Mouse (Mus musculus): ENCODE data around the gene Tmcc2. TPM values are rescaled to one million over a fixed set of nuclear protein-coding genes. Genes with fewer than 3 reads are reported as not detected.
A peak's percentile ranks its signal among the peaks of the same experiment; 100 is the strongest.

Gene Tmcc2
- total RNA-seq, 2 experiments from 2014 or later = 14.7 to 16.4 TPM

DNA sequence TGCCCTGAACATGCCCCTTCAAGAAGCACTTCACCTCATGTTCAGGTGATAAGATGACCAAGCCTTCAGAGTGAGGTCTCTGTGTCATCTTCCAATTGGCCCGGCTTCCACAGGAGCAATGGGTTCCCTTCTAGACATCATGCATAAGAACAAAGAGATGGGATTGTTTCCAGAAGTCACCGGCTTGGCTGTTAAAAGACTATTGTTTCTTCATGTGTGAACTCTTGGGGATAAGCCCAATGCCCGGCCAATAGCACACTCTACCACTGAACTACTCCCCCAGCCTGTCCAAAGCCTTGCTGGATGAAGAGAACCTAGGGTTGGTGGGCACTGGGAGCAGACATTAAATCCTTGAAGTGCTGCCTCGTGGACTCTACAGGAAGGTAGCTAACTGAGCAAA, 45.6 kb downstream of the Tmcc2 start:
- intact Hi-C loops (cut with DNase I) = no loop called here
- DNase-seq = peak in 1 of 2 experiments; percentile 49

DNA sequence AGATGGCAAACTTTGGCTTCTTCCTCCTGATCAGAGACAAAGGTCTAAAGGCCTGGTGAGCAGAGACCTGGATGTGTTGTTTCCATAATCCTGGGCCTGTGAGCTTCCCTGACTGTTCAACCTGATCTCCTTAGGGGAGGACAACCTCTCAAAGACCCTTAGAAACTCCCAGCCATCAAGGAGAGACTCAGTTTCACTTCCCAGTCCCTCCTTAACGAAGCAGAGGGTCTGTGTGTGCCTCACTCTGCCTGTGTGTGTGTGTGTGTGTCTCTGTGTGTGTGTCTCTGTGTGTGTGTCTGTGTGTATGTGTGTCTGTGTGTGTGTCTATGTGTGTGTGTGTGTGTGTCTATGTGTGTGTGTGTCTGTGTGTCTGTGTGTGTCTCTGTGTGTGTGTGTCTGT, 47.4 kb downstream of the Tmcc2 start:
- intact Hi-C loops (cut with DNase I) = no loop called here
- no peak for DNase-seq

DNA sequence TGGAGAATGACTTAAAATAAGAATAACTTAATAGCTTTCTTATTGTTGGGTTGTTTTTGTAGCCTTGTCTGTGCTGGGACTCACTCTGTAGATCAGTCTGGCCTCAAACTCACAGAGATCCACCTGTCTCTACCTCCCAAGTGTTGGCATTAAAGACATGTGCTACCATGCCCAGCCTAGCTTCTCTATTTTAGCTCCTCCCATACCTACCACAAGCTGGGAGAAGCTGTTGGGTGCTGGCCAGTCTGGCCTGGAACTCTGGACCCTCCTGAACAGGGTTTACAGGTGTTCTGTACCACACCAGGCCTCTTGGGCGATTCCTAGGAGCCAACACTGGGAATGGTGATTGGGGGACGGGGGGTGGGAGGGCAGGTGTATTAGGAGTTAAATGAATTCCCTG, 47.9 kb downstream of the Tmcc2 start:
- intact Hi-C loops (cut with DNase I) = no loop called here
- no peak for DNase-seq

DNA sequence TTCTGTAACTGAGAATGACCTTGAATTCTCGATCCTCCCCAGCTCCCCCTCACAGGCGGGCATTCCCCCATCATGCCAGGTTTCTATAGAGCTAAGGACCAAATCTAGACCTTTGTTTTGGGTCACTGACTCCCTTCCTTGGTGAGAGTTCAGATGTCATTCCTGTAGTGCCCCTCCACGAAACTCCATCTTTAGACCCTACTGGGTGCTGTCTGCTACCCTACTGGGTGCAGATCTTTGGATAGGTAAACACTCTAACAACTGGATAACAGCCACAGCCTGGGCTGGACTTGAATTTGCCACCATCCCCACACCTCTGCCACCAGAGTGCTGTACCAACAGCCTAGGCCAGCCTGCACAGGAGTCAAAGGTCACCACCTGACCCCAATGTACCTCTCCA, 48.6 kb downstream of the Tmcc2 start:
- intact Hi-C loops (cut with DNase I) = no loop called here
- DNase-seq = no peak

DNA sequence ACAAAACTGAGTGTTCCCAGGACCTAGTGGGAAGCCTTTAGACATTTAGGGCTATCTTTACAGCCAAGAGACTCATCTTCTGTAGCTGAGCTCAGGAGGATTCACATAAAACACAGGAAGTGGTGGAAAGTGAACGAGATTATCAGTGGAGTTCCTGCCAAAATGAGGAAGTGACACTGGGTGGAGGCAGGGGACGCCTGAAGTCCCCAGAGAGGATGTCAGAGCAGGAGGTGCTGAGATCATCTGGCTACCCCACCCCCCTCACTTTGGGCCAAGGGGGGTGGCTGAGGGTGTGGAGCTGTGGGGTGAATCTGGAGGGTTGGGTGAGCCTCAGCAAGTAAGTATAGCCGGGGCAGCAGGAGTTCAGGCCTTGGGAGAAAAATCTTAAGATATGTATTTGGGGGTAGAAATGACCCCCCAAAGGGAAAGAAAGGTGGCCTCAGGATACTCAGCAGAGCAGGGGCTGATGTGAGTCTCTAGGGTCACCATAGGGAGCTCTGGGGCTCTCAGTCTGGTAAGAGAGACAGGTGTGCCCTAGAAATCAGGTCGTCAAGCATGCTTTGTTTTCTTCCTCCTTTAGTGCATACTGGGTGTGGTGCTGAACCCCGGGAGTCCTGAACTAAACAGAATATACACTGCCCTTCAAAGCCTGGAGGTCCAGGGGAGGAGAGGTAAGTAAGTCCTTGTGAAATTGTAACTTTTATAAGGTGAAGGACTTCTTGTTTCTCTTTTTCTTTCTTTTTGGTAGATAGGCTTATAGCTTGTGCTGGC, 49.2 kb downstream of the Tmcc2 start:
- peak; percentile 77 to 79 for DNase-seq
- intact Hi-C loops (cut with DNase I) = no loop called here

DNA sequence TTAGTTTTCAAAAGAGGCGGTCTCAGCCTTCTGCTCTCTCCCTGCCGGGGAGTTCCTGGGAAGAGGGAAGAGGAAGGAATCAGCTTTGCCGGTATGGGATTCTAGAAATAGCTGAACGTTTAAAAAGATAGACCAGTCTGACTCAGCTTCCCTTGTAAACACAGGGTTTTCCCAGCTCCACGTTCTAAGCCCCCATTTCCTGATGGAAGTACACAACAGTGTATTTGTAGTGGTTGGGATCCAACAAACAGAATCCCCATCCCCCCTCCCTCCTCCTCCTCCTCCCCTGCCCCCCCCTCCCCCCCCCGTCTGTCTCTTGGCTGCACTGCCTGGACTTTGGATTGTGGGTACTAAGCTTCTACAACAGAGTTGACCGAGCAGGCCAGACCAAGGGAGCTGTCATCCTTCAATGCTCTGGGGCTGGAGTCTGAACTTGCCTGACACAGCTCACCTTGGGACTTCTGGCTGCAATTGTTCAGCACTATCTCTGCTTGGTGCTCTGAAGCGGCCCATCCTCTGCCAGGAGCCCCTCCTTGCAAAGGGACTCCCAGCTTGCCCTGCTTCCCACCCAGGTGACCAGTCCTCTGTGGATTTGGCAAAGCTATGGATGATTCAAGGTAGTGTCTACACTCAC, 52.9 kb downstream of the Tmcc2 start:
- intact Hi-C loops (cut with DNase I) = no loop called here
- DNase-seq = no peak

DNA sequence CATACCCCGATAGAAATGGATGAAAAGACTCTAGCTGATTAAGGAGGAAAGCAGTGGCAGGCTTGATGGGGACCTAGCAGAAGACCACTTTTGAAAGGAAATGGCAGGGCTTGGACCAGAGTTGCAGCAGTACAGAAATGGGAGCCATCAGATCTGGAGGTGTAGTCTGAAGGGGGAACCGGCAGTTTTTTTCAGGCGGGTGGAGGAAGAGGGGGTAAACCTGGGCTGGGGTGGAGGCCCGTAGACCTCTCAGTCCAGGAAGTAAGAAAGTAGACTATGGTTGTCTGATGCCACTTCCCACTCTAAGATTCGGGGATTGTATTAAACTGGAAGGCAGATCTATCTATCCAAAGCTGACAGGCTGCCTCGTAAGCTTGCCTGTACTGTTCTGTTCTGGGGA, 54.2 kb downstream of the Tmcc2 start:
- intact Hi-C loops (cut with DNase I) = no loop called here
- DNase-seq = no peak

DNA sequence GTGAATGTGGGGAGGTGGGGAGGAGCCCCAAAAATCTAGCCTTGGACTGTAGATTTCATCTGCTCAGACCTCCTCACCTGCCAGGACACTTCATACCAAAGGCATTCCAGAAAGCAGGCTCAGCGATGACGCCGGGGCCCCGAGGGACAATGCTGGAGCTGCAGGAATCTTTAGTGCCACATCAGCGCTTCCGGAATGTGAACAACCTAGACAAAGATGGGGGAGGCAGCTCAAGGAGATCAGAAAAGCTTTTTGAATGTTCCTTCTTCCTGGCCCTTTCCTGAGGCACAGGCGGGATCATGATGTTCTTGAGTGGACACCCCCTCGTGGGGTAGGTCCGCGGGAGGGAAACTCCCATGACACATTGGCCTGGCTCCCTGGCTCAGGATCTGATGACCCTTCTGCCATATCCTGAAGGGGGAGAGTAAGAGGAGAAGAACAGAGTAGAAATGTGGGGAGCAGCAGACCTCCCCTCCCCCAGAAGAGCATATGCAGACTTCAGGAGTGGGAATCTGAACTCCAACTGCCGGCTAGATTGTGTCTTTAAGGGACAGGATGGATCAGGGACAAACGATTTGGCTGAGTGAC, 55.6 kb downstream of the Tmcc2 start:
- peak in 1 of 2 experiments; percentile 62 for DNase-seq
- intact Hi-C loops (cut with DNase I) = loop anchor here (2.0 kb wide), 1 partner anchor 17 kb away; no protein-coding TSS in a partner anchor

DNA sequence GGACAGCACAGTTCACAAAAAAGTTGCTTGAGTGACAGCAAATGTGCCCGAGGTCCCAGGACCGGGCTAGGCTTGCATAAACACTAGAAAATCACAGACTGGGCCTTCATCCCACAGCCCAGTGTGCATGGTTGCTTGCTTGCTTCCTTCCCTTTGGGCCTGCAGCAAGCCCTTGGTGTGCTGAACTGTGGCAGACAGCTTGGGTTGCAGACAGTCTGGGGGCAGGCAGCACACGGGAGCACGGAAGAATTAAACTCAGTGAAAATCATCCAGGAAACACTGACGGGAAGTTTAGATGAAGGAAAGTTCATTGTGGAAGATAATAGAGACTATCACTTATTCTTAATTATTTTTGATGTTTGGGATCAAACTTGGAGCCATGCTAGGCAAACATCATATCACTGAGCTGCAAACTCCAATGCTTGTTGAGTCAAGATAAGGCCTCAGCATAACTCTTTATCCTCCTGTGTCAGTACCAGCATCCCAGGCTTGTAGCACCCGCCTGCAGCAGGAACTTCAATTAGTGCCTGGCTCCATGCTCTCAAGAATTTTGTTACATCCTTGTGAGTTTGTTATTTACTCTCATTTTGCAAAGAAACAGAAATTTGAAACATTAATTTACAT, 56.8 kb downstream of the Tmcc2 start:
- intact Hi-C loops (cut with DNase I) = loop anchor here (2.0 kb wide), 1 partner anchor 19 kb away; no protein-coding TSS in a partner anchor
- no peak for DNase-seq

DNA sequence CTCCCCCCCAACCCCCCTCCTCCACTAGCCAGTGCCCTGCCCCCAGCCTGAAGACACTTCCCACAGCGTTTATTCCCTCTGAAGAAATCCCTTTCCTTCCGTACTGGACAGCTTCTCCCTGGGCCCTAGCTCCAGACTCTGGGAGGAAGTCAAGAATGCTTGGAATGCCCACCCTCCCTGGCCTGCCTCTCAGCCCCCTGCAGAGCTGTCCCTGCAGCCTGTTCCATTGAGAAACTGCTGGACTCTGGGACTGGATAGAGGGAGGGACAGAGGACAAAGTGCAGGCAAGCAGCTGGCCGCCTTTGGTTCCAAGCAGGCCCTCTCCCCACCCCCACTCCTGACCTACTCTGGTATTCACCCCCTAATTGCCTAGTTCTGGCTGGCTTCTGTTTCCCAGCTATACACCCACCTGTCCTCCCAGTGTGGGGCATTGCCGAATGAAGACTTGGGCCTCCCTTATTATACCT, 57.4 kb downstream of the Tmcc2 start:
- peak; percentile 81 to 85 for DNase-seq
- intact Hi-C loops (cut with DNase I) = loop anchor here (2.0 kb wide), 2 partner anchors 17 to 19 kb away; partner anchors contain the start of gene Nuak2

DNA sequence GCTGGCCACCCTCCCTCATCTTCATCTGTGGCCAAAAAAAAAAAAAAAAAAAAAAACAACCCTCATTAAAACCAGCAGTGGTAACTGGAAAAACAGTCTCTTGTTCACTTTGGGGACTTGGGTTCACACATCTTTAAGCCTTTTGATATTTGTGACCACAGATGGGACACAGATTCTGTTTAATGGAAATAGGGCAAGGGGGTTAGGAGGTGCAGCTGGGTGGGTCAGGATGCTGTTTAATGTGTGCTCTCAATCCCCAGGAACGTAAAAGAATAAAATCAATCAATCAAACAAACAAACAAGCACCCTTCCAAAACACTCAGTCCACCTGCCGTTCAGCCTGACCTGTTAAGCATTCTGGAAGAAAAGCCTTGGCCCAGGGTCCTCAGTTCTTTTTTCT, 57.9 kb downstream of the Tmcc2 start:
- intact Hi-C loops (cut with DNase I) = loop anchor here (2.0 kb wide), 1 partner anchor 16 kb away; the partner anchor contains the start of gene Nuak2

DNA sequence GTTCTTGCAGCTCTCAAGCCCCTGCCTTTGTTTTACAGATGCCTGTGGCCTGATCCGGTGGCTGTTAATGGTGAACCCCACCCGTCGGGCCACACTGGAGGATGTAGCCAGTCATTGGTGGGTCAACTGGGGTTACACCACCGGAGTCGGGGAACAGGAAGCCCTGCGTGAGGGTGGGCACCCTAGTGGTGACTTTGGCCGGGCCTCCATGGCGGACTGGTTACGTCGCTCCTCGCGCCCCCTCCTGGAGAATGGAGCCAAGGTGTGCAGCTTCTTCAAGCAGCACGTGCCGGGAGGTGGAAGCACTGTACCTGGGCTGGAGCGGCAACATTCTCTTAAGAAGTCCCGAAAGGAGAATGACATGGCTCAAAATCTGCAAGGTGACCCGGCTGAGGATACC, 59.8 kb downstream of the Tmcc2 start:
- intact Hi-C loops (cut with DNase I) = no loop called here
- DNase-seq = no peak

More for the DNA sequence above, 57.9 kb downstream of the Tmcc2 start:
- no peak for DNase-seq

DNA sequence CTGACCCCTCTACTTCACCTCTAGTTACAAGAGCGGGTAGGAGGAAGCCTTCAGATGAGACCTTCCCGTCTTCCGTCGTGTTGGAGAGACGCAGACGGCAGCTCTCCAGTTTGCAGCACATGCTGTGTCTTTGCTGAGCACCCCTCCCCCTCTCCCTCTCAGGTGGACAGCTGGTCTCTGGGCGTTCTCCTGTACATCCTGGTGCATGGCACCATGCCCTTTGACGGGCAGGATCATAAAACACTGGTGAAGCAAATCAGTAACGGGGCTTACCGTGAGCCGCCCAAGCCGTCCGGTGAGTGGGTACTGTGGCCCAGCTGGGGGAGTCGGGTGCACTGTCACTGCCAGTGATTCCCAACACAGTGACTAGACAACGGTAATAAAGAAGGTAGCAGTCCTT, 60.7 kb downstream of the Tmcc2 start:
- no peak for DNase-seq

DNA sequence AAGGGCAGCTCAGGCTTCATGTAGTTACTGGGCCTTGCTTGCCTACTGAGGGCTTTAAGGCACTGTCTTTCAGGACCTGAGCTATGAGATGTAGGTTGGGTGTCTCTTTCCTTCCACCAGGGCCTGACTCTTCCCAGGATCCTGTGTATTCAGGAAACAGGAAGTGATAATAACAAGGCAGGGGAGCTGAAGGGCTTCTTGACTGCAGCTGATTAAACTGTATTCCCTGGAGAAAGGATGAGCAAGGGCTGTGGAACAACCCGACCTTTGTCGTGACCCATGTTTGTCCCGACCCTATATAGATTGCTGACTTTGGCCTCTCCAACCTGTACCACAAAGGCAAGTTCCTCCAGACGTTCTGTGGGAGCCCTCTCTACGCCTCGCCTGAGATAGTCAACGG, 61.4 kb downstream of the Tmcc2 start:
- intact Hi-C loops (cut with DNase I) = no loop called here
- DNase-seq = no peak

More for the DNA sequence above, 60.7 kb downstream of the Tmcc2 start:
- intact Hi-C loops (cut with DNase I) = no loop called here

DNA sequence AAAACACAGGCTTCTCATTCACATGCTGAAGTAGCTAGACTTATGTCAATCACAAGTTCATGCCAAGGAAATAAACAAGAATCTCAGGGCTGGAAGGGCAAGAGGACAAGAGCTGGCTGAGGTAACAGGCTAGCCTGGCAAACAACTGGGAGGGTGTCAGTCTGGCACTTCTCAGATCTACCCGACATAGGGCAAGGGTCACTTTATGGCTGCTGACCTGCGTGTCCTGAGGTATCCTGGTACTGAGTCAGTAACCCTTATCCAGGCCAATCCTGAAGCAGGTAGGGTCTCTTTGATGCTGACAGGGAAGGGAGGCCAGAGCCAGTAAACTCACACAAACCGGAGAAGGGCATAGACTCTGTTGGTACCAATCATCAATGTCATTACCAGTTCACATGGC, 62.5 kb downstream of the Tmcc2 start:
- no peak for DNase-seq
- intact Hi-C loops (cut with DNase I) = no loop called here

DNA sequence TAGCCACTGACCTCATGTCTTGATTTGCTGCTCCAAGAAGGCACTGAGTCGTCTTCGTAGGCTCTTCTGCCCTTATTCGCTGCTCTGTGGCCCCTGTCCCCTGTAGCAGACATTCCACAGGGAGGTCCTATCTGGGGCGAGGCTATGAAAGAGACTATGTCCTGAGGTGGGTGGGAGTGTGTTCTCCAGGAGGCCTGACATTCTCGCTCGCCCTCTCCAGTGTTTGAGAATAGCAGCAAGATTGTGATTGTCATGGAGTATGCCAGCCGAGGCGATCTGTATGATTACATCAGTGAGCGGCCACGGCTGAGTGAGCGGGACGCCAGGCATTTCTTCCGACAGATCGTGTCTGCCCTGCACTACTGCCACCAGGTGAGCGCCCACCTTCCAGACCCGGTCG, 63.6 kb downstream of the Tmcc2 start:
- DNase-seq = no peak
- intact Hi-C loops (cut with DNase I) = no loop called here

DNA sequence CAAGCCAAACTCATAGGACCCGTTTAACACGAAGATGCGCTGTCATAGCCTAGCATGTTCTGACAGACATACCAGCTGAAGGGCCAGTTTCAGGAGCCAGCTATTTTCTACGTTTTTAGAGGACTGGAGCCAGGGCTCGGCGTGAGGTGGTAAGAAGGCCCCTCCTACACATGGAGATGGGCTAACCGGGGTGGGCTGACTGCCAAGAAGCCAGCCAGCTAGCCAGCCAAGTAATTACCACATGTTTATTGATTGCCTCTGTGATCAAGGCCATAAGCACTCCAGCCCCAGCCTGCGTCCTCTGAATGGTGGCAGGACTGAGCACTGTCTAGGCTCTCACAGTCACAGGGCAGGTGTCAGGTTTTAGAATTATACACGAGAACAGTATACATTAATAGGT, 64.3 kb downstream of the Tmcc2 start:
- no peak for DNase-seq
- intact Hi-C loops (cut with DNase I) = no loop called here

DNA sequence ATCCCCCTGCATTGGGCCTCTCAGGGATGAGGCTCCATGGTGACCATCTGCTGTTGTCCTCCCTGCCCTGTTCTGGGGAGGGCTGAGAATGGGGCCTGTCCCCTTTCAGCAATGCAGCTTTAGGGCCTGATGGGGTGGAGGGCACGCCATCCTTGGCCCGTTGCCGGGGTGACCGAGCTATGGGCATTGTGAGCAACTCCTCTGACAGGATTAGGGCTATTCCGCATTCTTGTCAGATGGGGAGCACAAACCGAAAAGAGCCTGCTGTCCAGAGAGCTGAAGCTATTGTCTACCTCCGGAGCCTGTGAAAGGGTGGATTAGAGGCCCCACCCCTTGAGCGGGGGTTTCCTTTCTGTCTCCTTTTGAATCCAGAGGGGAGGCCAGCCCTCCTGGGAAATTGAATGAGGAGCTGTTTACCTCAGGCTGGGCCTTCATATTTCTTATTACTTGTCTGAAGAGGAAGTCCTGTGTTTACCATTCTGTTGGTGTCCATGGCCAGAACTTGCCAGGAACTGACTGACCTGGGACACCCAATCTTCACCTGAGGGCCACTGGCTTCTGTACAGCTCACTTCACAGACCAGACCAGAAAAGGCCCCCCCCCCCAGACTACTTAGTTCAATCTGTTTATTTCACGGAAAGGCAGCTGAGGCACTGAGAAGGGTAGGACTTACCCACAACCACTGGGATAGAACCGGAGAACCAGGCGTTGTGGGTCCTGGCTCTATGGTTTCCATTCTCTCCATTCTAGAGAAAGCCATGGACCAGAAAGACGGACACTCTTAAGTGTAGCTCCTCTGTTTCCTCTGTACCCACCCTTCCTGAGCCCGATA, 68.2 kb downstream of the Tmcc2 start:
- intact Hi-C loops (cut with DNase I) = no loop called here
- peak in 1 of 2 experiments; percentile 45 for DNase-seq

DNA sequence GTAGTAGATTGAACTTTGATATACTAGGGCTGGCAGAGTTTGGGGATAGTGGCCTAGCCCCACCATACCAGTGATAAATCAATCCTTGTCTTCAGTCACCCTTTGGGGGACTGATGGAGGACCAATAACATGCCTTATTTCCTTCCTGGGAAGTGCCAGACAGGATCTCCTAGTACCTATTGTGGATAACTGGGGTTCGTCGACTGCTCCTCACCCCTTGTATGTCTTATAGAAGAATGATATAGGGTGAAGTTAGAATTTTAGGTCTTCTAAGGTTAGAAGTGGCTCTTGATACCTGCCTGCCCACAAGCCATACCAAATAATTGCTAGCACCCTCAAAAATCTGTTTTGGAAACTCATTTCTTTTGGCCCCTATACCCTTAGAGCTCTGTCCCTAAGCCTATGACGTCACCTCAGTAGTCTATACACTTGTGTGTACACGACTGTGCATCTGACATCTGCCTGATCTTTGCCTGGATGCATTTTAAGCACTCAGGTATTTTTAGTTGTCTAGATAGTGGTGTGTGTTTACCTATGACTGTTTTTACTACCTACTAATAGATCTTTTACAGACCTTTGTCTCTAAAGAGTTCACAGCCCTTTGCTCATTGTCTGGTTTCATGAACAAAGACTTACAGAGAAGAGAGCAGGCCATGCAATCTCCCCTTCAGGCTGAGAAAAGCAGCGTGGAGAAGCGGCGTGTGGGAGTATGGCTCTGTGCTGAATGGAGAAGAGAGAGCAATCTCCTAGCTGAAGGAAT, 69.1 kb downstream of the Tmcc2 start:
- intact Hi-C loops (cut with DNase I) = no loop called here
- DNase-seq = no peak

DNA sequence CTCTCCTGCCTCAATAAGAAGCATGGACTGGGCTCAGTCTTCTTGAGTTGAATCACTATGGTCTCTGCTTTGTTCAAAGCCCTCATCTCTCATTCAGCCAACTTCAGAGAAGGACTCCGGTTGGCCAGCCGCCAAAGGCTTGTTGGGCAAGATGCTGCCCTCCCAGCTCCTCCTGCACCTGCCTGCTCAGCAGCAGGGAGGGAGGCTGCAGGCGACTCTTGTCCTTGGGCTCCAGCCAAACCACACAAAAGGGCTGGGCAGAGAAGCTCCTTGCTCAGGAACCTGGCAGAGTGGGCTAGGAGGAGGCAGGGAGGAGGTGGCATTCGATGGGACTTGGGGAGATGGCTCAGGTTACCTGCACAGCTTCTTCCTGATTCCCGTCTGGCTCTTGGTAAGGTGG, 71.8 kb downstream of the Tmcc2 start:
- no peak for DNase-seq
- intact Hi-C loops (cut with DNase I) = no loop called here

Measured in heart, postnatal 10 days (tissue).